Mouse (Mus musculus) R1 (cell line): ENCODE data around the gene Stx1a.

Source experiments
- DNase-seq: peaks from one replicate; pipeline ENCODE4 v3.0.0-alpha.2; 2018; ENCODE audit warnings: low read depth, low spot score

Stx1a gene

DNA sequence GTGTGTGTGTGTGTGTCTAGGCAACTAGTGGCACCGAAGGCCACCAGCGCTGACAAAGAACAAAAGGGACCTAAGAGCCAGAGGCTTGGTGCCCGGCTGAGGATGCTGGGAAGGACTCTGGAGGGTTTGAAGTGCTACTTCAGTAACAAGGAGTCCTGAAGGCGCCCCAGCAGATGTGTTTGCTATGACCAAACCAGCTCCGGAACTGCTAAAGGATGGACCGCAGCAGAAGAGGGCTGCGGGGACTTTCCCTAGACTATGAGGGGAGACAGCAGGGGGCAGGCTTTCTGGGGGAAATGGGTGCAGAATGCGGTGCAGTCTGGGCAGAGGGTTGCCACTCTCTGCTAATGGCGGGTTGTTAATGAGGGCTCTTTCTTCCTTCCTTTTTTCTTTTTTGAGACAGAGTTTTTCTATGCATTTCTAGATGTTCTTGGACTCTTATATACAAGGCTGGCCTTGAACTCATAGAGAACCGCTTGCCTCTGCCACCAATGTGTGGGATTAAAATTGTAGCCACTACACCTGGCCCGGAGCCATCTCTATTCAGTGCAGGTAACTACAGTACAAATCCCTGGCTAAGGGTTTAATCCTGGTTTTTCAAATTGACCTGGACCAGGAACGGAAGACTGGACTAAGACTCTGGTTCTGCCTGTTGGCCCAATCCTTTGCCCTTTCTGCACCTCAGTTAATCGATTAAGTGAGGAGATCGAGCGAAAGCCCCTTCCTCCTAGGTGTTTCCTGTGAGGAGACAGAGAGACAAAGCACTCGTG lies 15.3 kb upstream of the Stx1a start:
- DNase-seq, result peak; percentile 23

- peak; percentile 100 for DNase-seq
Observed at GRCm38 (mm10) chr5:135008671-135009589, 14.4 kb upstream of the Stx1a start, which contains the start of gene Abhd11. Gene Abhd11, plus strand, starts transcription at chr5:135009152.

- peak; percentile 91 for DNase-seq
Observed at GRCm38 (mm10) chr5:135009590-135010319, 13.5 kb upstream of the Stx1a start.

DNA sequence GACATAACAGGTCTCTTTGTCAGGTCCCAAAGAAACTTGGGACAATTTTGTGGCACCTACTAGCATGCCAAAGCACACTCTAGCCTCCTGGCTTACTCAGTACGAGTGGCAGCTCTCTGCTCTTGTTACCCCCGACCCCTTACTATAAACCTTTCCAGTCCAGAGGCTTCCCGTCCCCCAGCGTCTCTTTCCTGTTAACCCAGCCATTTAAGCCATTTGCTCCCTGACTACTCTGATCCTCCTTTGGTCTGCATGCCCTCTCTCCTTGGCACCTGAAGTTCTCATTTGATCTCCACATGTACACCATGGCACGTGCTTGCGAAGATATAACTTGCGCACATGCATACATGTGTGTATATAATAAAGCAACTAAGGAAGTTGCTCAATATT lies 13.0 kb upstream of the Stx1a start:
- DNase-seq, result no peak

DNA sequence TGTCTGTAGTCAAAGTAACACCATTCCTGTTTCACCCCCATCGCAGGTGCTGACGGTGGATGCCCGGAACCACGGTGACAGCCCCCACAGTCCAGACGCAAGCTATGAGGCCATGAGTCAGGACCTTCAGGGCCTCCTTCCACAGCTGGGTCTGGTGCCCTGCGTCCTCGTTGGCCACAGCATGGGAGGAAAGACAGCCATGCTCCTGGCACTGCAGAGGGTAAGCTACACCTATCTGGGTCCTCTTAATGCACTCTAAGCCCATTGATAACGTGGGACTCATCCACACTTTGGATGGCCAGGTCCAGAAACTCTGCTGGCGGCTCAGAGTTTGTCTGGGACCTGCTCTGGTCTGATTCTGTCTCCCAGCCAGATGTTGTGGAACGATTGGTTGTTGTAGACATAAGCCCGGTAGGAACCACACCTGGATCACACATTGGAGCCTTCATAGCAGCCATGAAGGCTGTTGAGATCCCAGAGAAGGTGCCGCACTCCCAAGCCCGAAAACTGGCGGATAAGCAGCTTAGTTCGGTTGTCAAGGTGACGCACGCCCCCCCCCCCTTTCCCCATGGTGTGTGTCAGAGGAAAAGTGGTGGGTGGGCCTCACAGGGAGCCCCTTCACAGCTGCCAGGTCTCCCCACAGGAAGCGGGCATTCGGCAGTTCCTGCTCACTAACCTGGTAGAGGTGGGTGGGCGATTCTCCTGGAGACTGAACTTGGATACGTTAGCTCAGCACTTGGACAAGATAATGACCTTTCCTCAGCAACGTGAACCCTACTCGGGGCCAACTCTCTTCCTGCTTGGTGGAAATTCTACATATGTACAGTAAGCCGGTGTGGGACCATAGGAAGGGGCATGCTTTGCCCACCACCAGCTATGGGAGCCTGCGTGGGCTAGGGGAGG lies 12.2 kb upstream of the Stx1a start:
- no peak for DNase-seq

- peak; percentile 59 for DNase-seq
Observed at GRCm38 (mm10) chr5:135011809-135012613, 11.3 kb upstream of the Stx1a start.

GRCm38 (mm10) chr5:135012671-135013441 lies 10.4 kb upstream of the Stx1a start:
- peak; percentile 96 for DNase-seq

GRCm38 (mm10) chr5:135015497-135015896 lies 7.8 kb upstream of the Stx1a start:
- peak; percentile 77 for DNase-seq

- peak; percentile 31 for DNase-seq
Observed at GRCm38 (mm10) chr5:135016224-135016759, 7.0 kb upstream of the Stx1a start.

GRCm38 (mm10) chr5:135021814-135022213 lies 1.5 kb upstream of the Stx1a start:
- DNase-seq, result no peak

GRCm38 (mm10) chr5:135024665-135025224 lies 1.5 kb downstream of the Stx1a start:
- DNase-seq, result no peak

DNA sequence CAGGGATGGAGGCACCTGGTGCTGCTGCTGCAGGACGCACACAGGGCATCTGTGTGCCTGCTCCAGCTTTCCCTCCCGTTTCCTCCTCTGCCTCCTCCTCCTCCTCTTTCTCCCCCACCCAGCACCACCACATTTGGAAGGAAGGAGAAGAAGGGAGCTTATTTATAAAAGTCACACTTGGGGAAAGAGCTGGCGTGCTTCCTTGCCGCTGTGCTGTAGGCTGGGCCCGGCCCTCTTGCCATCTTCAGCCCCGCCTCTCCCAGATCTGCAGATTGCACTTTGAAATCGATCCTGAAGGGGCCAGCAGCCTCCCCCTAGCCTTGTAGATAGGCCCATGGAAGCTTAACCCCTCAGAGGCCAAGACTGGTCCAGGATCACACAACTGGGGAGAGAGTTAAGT lies 2.6 kb downstream of the Stx1a start:
- DNase-seq, result peak; percentile 36

DNA sequence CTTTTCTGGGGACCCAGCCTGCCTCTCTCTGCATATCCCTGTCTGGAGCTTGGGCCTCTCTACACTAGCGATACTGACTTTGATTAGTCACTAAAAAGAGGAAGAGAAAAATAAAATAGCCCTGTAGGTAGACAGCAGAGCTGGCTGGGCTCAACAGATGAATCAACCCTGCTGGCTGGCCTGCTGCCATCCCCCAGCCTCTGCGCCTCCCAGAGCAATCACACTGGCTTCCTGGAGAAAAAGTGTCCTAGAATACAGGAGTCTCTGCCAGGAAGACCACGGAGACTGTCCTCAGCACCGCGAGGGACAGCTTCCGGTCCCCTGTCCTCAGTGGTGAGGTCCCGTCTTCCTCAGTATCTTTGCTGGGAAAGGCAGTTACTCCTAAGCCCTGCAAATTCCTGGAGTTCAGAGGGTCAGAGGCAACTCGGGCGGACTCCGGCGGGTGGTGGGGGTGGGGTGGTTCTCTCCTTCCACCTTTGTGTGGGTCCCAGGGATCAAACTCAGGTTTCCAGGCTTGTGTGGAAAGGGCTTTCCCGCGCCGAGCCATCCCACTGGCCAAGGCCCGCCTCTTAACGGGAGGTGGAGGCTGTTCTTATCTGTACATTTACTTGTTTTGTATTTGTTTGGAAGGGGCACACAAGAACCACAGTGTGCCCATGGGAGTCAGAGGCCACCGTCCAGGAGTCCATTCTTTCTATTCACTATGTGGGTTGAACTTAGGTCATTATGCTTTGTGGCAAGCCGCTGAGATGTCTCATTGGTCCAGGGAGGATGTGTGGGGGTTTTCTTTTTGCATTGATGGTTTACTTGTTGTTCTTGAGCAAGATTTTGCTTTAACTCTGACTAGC lies 5.9 kb downstream of the Stx1a start:
- DNase-seq, result peak; percentile 36

DNA sequence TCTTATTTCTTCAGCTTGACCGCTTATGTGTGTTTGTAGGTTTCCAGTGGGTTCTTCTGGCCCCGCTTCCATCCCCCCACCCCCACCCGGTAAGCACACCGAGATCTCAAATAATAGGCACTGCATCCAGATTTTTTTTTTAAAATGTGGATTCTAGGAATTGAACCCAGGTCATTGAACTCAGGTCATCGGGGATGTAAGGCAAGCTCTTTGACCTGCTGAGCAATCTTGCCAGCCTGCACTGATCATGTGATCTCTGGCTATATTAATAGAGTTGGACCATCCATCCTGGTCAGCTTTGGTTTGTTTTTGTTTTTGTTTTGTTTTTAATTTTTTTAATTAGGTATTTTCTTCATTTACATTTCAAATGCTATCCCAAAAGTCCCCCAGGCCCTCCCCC lies 9.3 kb downstream of the Stx1a start:
- DNase-seq, result no peak

DNA sequence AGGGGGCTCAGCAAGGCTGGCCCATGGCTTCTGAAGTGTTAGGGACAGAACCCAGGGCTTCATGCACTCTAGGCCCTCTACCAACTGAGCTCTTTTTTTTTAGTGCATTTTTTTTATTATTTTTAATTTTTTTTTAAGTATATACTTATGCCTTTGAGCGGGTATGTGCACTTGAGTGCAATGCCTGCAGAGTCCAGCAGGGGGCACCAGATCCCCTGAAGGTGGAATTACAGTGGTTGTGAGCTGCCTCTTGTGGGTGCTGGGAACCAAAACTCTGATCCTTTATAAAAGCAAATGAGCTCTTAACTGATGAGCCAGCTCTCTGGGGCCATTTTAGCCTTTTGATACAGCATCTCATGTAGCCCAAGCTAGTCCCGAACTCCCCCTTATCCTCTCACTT lies 11.3 kb downstream of the Stx1a start:
- peak; percentile 47 for DNase-seq

GRCm38 (mm10) chr5:135035608-135036359 lies 12.5 kb downstream of the Stx1a start:
- no peak for DNase-seq

- DNase-seq, result no peak
Observed at GRCm38 (mm10) chr5:135037946-135038345, 14.7 kb downstream of the Stx1a start.
